Mouse (Mus musculus) lung, postnatal 10 days (tissue): ENCODE data around the gene Vgll4.

Experiments used
- DNase-seq: peaks from one replicate; pipeline ENCODE4 v3.0.0; 2021

Gene Vgll4

GRCm38 (mm10) chr6:114864421-114864820 lies 105.4 kb downstream of the Vgll4 start:
- DNase-seq = no peak

DNA sequence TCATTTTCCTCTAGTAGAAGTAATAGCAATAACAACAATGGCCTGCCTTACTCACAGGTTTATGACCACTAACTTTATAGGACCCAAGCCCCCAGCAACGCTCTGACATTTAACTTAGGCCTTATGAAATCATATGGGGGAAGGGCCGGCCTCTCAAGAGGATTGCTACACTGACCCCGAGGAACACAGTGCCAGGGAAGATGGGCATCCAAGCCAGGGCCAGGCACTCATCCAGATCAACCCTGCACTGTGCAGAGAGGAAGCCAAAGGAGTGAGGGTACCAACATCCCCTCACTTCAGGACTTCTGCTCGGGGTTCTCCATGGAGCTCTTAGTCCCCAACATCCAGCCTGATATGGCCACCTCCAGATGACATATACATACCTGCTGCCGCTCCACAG lies 106.3 kb downstream of the Vgll4 start:
- DNase-seq = no peak

GRCm38 (mm10) chr6:114862046-114862445 lies 107.7 kb downstream of the Vgll4 start:
- no peak for DNase-seq

- no peak for DNase-seq
Observed at GRCm38 (mm10) chr6:114861591-114861990, 108.2 kb downstream of the Vgll4 start.

DNA sequence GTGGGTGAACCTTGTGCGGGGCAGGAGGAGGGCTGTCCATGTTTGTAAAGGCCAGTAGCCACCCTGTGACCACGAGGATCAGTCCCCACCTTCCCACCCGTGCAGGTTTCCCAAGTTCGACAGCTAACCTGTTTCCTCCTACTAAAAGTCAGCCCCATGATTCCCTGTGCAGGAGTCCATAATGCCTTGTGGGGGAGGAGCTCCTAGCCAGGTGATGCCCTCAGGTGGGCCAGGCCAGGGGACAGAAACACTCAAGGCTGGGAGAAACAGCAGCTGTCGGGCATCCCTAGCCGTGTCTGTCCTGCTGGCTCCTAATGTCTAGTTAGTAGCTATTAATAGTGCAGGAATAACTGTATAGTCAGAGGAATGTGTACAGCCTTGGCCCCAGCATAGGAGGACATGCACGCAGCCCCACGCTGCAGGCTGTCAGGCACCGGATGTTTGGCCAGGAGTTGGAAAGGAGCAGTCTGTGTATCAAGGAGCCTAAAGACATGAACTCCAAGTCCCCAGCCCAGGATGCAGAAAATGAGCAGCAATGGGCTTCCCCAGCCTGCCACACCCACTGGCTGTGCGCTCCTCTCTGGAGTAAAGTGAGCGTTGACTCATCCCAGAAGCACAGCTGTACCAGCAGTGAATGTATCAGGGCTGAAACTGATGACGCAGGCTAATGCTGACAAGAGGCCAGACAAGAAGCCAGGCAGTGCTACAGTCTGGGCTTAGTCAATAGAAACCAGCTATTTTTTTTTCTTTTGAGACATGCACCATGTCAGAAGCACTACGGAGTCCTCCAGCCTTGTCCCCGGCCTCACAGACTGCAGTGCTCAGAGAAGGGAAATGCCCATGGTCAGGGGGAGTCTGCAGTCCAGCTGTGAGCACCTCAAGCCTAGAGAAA lies 108.9 kb downstream of the Vgll4 start:
- DNase-seq = peak; percentile 60

- no peak for DNase-seq
Observed at GRCm38 (mm10) chr6:114858722-114859053, 111.1 kb downstream of the Vgll4 start.

DNA sequence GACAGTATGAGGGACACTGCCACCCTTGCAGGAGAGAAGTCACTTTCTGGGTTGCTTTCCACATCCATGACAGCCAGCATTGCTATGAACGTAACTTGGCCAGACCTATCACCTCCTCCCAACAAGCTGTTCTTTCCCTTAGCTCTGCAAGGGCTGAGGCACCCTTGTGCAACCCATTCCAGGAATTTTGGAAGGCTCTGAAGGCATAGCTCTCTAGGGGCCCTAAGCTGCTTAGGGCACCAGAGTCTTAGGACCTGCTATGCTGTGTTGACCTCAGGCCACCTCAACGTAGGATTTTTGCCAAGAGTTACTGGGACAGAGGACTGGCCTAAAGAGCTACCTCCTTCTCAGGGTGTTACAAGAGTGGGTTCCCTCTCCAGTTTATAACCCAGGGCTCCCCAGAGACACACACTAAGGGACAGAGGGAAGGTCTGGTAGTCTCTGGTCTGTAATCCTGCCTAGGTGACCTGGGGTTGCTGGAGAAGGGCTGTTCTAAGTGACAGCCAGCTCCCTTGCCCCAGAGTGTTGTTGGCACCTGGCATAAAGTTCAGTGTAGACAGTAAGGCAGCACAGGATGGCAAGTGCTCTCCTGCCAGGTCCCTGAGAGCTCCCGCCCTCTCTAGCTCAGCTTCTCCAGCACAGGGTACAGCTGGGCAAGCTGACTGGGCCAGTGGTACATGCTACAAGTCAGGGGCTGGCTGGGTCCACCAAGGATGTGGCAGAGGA lies 111.6 kb downstream of the Vgll4 start:
- DNase-seq = peak; percentile 38

GRCm38 (mm10) chr6:114856501-114856900 lies 113.3 kb downstream of the Vgll4 start:
- DNase-seq = no peak

DNA sequence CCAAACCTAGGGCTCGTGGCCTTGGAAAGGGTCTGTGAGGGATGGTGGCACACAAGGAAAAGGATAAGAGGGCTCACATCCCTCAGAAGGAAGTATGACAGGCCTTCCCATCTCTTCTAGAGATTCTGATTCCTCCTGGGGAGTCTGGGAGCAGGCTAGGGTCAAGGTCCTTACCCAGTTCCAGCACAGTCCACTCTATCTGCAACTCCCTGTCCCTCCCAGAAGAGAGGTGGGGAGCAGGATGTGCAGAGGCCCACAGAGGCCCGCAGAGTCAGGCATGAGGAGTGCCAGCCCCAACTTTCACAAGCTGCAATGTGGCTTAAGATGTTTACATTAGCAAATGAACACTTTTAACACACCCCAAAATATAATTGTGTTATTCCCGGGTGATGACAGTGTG lies 114.2 kb downstream of the Vgll4 start:
- DNase-seq = no peak

DNA sequence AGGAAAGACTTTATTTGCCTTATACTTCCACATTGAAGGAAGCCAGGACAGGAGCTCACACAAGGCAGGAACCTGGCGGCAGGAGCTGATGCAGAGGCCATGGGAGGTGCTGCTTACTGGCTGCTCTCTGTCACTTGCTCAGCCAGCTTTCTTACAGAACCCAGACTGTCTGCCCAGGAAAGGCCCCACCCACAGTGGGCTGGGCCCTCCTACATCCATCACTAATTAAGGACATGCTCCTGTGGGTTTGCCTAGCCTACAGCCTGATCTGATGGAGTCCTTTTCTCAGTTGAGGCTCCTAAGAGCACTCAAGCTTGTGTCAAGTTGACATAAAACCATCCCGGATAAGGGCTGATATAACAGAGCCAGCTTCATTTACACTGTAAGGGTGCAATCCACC lies 115.4 kb downstream of the Vgll4 start:
- DNase-seq = no peak

DNA sequence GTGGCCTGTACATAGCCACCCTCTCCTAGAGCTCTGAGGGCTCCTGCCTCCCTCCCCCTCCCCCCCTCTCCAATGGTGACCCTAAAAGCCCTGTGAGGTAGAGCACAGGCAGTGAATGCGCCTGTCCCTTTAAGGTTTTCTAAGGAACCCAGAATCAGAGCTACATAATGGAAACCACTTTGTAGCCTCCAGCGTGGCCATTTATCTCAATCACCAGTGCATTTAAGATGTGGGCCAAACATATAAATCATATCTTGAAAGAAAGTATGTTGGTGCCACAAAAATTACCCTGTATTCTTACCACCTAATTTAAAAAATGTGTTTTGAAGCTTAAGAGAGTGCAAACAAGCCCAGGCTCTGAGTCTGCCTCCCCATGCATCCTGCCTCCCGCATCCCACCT lies 117.1 kb downstream of the Vgll4 start:
- no peak for DNase-seq

- no peak for DNase-seq
Observed at GRCm38 (mm10) chr6:114851688-114852087, 118.1 kb downstream of the Vgll4 start.

DNA sequence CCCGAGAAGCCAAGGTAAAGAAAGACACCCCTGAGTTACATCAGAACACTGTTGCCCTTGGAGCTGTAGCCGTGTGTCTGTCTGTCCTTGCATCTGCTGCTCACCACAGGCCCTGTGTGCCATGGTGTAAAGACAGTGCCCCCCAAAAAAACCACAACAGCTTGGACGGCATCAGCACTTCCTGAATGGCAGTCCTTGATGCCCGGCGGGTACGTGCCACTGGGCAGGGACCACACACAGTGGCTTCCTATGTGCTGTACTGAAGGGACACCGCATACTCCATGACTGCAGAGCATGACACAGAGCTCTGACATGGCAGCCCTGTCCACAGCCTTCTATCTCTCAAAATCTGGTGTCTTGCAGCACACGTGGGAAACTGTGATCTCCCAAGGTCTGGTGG lies 120.0 kb downstream of the Vgll4 start:
- no peak for DNase-seq

- DNase-seq = no peak
Observed at GRCm38 (mm10) chr6:114848761-114849160, 121.0 kb downstream of the Vgll4 start.

DNA sequence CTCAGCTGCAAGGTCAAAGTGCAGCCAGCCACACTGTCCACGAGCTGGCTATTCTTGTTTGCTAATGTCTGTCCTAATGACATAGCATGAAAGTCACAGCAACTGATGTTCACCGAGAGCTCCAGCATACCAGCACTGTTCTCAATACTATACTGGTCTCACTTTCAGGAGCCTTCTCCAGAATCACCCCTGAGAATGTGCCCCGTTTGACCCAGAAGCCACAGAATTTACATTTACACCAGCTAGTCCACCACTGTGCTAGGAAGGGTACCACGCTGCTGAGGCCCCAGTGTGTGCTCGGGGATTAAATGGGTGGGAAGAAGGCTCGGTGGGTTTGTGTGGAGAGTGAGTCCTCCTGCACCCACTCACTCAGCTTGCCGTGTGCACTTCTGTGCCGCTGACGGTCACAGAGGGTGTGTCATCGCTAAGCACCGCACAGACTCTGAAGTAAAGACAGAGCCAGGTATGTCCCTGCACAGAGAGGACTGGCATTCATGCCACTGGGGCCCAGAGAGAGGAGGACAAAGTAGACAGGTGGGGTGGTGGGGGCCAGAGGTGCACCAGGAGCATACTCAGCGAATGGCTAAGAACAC lies 122.1 kb downstream of the Vgll4 start:
- DNase-seq = no peak

- DNase-seq = no peak
Observed at GRCm38 (mm10) chr6:114846153-114846772, 123.5 kb downstream of the Vgll4 start.

DNA sequence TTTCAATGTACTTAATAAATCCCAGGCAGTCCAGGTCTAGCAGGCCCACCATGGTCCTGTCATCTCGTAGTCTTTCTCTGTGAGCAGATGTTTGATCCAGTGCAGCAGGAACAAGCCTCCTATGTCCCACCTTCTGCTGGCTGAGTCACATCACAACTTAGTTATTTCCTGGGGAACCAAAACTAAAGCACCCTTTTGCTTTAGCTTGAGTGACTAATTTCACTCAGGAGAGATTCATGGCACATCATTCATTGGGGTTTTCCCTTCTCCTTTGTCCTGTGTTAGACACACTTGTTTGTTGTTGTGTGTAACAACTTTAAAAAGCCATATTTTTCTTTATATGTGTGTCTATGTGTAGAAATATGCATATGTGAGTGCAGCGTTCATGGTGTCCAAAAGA lies 126.9 kb downstream of the Vgll4 start:
- no peak for DNase-seq

GRCm38 (mm10) chr6:114842131-114842530 lies 127.7 kb downstream of the Vgll4 start:
- no peak for DNase-seq

DNA sequence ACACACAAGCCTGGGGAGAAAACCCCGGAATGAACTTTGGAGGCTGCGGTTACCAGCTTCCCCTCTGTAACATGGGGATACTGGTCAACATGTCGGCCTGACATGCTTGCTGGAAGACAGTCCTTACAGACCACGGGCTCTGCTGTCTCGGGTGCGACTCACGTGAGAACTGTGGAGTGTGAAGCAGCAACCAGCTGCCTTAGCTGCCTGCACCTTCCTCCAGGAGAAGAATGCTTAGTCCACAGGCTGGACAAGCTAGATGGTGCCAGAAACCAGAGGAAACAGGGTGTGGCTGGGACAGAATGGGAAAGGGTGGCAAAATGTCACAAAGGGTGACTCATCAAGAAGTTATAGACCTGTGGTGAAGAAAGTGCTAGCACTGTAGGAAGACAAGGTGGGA lies 129.8 kb downstream of the Vgll4 start:
- peak; percentile 49 for DNase-seq

DNA sequence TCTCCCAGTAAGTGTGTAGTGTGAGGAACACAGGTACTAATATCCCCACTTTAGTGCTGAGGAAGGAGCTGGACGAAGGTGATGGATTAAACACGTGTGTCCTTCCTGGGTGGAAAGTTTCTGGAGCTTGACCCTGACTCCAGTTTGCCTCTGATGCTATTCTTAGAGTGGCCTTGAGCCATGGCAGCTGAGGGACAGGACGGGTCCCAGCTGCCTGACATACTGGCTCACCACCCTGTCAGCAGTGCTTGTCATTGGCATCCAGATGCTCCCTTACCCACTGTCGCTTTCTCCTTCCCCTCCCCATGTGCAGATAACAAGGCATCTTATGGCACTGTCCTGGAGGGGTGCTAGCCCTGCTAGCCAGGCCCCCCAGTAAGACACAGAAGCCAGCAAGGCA lies 130.9 kb downstream of the Vgll4 start:
- DNase-seq = peak; percentile 61

GRCm38 (mm10) chr6:114836433-114836832 lies 133.4 kb downstream of the Vgll4 start:
- no peak for DNase-seq

- DNase-seq = no peak
Observed at GRCm38 (mm10) chr6:114835752-114836151, 134.0 kb downstream of the Vgll4 start.

DNA sequence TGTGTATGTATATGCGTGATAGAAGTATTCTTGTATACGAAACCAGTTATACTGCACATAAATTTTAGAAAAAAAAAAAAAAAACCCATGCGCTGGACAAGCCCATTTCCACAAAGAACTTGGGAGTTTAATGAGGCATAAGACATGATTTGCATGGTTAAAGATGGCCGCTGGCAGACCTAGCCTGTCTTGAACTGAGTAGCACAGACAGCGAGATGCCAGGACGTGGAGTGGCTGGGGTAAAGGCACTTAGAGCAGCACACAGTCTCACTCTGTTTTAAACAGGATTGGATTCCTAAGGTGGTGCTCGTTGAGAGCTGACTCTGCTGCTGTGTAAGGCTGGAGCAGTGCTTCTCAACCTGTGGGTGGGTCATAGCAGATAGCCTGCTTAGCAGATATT lies 134.4 kb downstream of the Vgll4 start:
- DNase-seq = no peak
